Mouse (Mus musculus): Measurements from ENCODE around the gene Amer2.

Amer2 gene

DNA sequence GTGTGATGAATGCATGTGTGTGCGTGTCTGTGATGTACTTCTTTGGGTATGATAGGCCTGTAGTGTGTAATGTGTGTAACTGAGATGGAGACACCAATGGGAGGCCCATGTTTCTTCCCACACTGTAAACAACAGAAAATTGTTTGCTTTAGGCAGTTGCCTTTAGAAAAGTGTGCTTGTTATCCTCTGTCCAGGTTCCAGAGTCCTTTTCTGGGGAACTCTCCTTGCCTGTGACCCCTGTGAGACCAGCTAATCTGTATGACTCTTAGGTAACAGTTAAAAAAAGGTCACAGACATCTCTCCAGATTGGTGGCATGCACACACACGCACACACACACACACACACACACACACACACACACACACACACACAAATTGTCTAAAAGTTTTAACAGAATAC lies 15.3 kb downstream of the Amer2 start:
- DNase-seq = no peak

DNA sequence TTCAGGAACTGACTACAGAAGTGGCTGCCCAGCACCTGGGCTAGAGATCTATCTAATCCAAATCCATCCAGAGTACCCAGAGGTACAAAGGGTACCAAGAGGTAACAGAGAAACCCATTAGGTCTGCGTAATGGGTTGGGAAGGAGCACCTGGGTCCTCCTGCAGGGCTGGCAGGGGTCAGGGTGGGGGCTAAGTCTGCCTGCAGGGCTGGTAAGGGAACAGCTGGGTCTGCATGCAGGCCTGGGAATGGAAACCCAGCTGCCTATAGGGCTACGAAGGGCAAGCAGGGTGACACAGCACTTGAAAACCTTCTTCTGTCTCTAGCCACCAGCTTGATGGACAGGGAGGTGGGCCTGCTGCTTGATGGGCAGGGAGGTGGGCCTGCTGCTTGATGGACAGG lies 19.1 kb downstream of the Amer2 start:
- no peak for DNase-seq

DNA sequence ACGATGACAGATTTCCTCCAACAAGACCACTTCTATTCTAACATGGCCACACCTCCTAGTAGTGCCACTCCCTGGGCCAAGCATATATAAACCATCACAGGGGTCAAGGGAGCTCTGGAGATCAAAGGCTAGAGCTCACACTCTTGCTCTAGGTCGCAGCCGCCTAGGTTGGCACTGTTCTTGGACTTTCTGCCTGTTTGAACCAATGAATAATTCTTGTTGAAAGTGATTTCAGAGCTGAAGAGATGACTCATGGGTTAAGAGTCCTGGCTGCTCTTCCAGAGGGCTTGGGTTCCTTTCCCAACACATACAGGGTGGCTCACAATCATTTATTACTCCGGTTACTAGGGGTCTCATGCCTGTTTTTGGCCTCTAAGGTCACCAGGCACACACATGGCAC lies 24.3 kb downstream of the Amer2 start:
- no peak for DNase-seq

DNA sequence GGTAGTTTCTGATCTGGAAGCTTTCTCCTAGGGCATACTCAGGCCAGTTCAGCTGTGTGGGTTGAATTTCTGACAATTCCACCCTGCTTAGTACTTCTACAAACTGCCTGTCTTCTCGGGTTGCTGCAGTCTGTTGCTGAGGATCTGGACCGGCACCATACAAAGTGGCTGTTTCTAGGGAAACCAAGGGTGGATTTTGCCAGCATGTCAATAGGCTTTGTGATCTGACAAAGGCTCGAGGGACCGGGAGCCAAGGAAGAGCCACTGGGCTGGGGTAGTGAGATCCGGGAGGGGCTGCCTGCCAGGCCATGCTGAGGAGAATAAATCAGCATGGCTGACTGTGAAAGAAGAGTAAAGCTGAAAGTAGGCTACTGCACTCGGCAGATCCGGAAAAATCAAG lies 25.8 kb downstream of the Amer2 start:
- no peak for DNase-seq

DNA sequence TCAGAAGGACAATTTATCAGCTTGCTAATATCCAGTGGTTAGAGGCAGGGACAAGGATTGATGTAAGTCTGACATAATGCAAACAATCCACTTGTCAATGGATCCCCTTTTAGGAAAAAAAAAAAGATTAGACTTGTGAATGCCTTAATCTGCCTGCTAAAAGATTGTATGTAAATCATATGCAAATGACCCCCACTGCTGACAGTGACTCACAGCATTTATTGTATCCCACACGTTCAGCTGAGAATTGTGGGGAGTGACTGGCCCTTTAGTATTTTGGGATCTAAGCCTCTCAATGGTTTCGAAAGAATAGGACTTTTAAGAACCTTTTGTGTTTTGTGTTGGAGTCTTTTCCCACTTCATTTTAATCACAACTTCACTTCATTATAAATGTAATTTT lies 30.2 kb downstream of the Amer2 start:
- DNase-seq = no peak

DNA sequence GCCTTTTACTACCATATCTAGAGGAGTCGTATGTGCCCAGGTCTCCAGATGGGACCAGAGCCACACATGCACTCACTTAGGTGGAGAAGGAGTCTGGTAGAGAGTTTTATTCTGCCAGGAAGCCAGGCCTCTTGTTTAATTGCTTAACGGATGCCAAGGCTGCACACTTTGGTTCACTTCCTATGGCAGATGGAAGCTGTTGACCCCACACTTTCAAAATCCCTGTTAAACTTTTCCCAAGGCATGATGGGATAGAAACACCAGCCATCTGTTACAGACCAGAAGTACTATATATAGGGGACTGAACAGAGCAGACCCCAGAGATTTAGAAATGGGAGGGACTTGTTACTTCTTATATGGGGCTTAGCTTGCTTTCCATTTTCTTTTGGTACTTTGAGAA lies 32.8 kb downstream of the Amer2 start:
- no peak for DNase-seq

DNA sequence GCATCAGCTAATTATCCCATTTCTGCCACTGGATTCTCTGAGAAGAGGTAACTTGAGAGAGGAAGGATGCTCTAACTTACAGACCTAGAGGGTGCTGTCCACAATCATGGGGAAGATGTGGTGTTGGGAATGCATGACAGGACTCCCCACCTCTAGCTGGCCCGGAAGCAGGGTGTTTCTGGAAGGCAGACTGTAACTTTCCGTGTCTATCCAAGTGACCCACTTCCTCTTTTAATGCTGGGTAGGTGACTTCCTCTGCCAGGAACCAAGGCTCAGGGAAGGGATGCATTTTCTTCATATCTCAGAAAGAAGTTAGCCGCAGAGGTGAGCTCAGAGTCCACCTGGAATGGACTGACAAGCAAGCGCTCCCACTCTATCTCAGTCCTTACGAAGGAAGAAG lies 33.5 kb downstream of the Amer2 start:
- DNase-seq = no peak

DNA sequence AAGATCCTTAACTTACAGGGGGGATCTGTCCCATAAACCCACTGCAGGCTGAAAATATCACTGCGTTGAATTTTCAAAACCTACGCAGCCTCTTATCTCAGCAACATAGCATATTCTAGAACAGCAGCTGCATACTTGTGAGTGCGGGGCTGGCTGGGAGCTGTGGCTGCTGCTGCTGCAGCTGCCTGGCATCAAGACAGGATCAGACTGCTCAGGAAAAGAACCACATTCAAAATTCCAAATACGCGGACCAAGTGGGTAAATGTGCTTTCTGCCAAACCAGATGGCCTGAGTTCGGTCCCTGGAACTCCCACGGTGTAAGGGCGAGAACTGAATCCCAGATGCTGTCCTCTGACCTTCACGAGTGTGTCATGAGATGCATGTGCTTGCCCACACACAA lies 34.3 kb downstream of the Amer2 start:
- DNase-seq = no peak

DNA sequence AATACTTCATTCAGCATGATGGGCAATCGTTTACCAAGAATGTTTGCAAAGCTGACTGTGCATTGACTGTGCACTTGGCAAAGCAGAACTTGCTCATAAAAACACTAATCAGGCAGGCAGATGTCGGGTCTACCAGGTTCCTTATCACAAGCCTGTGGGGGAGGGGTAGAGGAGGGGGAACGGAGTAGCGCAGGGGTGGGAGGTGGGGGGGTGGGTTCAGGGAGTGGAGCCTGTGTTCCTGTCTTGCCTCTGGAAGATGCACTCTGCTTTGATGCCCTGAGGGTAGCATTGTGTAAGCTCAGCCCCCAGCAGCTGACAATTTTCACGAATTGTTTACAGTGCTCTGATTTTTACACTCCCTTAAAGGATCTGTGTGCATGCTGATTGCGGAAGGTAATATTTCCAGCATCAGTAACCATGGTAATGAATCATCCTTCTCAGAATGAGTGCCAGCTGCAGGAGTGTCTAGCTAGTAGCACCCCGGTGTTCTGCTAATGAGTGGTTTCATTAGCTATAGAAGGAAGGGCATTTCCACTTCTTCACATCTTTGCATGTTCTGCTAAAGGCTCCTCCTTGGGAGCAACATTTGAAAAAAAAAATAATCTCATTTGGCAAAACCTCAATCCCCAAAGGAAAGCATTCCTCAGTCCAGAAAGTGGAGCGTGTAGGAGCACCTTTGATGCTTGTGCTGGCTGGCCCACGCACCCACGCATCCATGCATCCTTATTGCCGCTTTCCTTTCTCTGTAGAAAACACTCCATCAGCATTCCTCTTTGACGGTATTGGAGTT lies 36.8 kb downstream of the Amer2 start:
- no peak for DNase-seq

DNA sequence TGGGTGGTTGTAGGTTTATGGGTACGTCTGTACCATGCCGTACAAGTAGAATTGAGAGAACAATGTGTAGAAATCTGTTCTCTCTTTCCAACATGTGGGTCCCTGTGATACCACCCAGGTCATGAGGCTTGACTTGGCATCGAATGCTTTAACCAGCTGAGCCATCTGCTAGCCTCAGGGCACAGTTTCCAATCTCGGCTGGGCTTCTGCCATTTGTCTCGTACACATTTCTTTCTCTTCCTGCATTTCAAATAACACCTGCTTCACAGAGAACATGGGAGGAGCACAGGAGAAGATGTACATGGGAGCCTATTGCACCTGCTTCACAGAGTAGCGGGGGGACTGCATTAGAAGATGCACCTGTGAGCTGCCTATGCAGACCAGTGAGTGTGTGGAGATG lies 38.2 kb downstream of the Amer2 start:
- DNase-seq = no peak

DNA sequence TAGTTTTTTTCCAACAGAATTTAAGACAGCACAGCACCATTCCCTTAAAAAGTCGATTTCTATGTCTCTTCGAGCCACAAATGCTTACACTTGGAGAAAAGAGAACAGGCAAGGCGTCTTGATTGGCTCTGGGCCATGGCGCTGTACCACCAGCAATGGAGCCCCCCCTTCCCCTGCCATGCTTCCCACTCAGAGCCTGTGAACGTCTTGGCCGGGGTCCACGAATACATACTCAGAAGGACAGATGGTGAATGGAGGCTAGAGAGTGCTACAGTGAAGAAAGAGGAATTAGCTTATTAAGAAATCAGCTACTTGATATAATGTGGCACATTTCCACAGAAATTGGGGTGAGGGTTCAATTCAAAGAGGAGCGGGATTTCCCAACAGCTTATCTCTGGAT lies 41.6 kb downstream of the Amer2 start:
- DNase-seq = no peak

DNA sequence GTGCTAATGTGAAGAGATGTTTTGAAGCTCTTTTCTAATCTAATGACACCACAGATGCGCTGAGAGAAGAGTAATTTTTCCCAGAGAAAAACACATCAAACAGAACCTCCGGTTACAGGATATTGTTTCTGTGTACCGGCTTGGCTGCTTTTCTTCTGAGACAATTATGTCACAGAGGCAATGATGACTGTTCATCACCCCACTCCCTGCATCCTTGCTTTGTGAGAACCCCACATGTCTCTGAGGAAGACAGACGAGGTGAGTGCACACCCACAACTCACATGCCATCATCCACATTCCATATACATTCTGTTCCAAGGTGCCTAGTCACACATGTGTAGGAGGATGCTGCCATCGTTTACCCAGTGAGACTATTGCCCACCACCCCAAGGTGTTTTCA lies 44.9 kb downstream of the Amer2 start:
- no peak for DNase-seq

DNA sequence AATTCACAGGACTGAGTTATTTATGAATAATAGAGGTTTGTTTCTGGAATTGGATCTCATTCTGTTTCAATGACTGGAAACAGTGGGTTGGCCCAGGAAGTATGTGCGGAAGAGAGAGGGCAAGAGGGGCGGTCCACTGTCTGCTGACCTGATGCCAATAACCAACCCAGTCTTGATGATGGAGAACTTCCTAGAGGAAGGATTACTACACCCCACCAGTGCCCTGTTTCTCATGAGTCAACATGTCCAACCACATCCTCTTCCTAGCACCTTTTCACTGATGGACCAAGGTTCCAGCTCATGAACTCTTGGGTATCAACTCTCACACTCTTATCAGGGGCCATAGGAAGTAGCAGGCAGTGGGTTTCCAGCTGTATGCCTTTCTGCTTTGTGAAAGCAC lies 49.9 kb downstream of the Amer2 start:
- DNase-seq = no peak

DNA sequence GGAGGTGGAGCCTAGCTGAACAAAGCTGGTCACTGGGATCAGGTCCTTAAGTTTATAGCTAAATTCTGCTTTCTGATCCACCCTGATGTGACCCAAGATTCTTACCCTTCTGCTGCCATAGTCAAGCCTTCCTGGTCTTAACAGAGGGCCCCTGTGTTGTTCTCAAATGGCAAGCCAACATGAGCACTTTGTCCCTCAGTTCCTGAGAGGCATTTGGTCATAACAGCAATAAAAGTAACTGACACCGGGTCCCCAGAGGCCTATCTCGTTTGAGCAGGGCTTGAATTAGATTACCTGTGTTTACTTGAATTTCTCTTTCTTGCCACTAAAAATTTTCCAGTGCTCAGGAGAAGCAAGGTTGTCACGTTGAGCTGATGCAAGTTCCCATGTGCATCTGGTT lies 51.1 kb downstream of the Amer2 start:
- no peak for DNase-seq

DNA sequence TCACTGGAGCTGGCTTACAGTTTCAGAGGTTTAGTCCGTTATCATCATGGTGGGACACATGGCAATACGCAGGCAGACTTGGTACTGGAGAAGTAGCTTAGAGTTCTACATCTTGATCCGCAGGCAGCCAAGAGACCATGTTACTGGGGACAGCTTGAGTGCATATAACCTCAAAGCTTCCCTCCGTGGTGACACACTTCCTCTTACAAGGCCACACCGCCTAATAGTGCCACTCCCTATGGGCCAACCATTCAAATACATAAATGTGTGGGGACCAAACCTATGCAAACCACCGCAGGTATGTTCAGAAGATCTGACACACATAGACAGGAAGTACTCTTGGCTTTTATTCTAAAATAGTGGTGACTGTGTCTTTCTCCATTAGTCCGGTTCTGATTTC lies 52.5 kb downstream of the Amer2 start:
- no peak for DNase-seq

DNA sequence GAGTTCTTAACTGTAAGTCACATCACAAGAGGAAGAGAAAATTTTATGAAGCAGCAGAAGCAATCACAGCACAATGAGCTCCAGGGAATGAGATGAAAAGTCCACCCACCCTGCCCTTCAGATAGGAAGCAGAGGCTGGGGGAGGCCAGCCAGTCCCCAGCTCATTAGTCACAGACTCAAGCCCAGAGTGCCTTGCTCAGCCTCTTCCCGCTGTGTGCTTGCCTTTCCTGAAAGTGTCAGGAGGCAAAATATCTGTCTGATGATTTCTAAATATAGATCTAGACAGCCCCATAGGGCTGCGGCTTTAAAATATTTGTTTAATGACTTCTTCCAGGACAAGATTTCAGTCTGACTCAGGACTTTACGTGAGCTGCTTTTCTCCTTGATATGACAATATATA lies 54.8 kb downstream of the Amer2 start:
- DNase-seq = no peak

DNA sequence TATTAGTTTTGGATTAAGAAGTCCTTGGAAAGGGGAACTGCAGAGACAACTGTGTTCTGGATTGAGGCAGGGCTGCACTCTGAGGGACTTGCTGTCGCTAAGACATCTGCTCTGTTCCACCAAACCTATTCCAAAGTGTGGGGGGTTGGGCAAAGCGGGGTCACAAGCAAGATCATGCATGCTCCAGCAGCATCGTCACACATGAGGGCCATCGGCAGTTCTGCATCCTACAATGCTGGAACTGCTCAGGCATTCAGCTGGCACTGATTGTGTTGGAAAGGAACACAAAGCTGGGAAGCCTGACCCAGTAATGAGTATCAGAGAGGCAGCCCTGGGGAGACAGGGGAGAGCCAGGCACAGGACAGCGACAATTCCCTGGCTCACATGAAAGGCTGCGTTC lies 56.5 kb downstream of the Amer2 start:
- no peak for DNase-seq

DNA sequence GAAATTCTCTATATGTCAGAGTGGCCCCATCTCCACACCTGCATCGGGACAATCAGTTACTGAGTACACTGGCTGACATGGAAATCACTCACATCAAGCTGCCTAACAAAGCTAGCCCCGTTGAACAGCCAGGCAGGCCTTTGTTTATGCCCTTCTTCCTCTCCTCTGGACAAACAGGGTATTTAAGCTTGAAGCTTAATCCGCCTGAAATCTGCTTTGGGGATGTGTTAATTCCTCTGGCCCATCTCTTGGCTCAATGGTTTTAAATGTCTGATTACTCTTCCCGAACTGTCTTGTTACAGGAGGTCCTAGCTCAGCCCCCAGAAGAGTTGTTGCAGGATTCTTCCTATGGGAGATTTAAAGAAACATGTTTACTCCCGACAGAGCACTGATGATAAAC lies 58.5 kb downstream of the Amer2 start:
- DNase-seq = no peak

DNA sequence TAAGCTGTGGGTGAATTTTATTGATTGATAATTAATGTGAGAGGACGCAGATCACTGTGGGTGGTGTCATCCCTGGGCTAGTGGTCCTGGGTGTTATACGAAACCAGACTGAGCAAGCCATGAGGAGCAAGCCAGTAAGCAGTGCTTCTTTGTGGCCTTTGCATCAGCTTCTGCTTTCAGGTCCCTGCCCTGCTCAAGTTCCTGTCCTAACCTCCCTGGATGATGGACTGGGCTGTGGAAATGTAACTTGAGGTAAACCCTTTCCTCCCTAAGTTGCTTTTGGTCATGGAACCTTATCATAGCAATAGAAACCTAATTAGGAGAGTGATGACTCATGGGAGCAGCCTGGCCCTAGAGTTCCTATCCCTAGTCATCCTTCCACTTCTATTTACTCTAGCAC lies 59.1 kb downstream of the Amer2 start:
- DNase-seq = no peak

DNA sequence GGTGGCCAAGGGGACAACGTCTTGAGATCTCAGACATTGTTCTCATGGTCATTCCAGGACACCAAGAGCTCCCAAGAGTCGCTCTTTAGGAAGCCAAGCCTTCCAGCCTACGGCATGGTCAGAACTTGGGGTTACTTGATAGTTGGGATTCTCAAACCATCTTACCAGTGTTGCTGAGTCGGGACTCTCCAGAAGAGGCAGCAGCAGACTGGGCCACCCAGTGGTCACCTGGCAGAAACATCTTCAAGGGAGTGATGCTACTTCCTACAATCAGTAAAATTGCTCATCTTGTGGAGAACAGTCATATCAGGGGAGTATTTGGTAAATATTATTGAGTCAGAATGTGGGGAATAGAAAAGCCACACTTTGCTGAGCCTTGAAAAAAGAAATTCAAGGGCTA lies 62.5 kb downstream of the Amer2 start:
- no peak for DNase-seq

DNA sequence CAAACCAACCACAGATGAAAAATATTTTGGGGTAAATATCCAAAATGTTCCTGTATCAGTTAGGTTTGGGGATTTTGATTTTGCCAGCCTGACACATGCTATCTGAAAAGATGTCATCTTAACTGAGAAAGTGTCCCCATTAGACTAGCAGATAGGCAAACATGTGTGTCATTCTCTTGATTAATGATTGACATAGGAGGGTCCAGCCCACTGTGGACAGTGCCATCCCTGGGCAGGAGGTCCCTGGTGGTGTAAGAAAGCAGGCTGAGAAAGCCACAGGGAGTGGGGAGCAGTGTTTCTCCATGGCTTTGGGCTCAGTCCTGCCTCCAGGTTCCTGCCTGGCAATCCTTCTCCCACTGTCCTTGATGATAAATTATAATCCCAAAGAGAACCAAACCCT lies 63.3 kb downstream of the Amer2 start:
- no peak for DNase-seq
